Mouse (Mus musculus) cerebellum, adult 2 months (tissue): ENCODE results near the gene Trafd1. TPM values are rescaled to one million over a fixed set of nuclear protein-coding genes. Genes with fewer than 3 reads are reported as not detected.
"Not testable (repeated sequence)": the region's sequence is repeated elsewhere in the genome, so short reads cannot be mapped to it uniquely, and the experiment has no call there.

Source experiments
- DNase-seq, 2 experiments: peaks; one replicate each; pipeline ENCODE4 v3.0.0; 2021
- H3K27ac ChIP-seq: fragments of 200-500 bp; 2 replicates; pipeline ENCODE4 v1.5.1; 2012; ENCODE audit warnings: low read length, control low read depth, inconsistent platforms; ENCODE audit not compliant: insufficient read depth
- H3K27me3 ChIP-seq: fragments of 200-500 bp; 2 replicates; pipeline ENCODE4 v1.6.1; 2012; ENCODE audit warnings: inconsistent platforms, mild to moderate bottlenecking, low read length, moderate library complexity; ENCODE audit not compliant: control insufficient read depth, insufficient read depth
- H3K4me1 ChIP-seq: fragments of 200-500 bp; 2 replicates; pipeline ENCODE4 v1.6.1; 2011; ENCODE audit warnings: low read length; ENCODE audit not compliant: control insufficient read depth, insufficient read depth
- H3K4me3 ChIP-seq: fragments of 200-500 bp; replicated peaks from 2 replicates; pipeline ENCODE3; 2011; ENCODE audit warnings: mild to moderate bottlenecking, low read depth, low read length, control low read depth; ENCODE audit not compliant: insufficient read depth
- CTCF ChIP-seq: fragments of 200-500 bp; IDR thresholded peaks from 2 replicates; pipeline ENCODE4 v1.5.1; 2011; ENCODE audit warnings: low read depth, mild to moderate bottlenecking, control low read depth, low read length, moderate library complexity, borderline replicate concordance; ENCODE audit not compliant: insufficient read depth
- POLR2A ChIP-seq: fragments of 200-500 bp; IDR thresholded peaks from 2 replicates; pipeline ENCODE4 v1.6.1; 2011; ENCODE audit warnings: low read length, control low read depth, borderline replicate concordance; ENCODE audit not compliant: insufficient read depth
- WGBS: fragments of 180-500 bp; shearing (Covaris S2); methylation state at CpG from one replicate; pipeline ENCODE4 v1.1.7; 2018; 5-methylcytosine and 5-hydroxymethylcytosine counted together
- polyA plus RNA-seq: library from polyadenylated mRNA; depleted of rRNA; stranded (reverse); fragments of >200 nt; gene quantifications from 2 replicates; pipeline ENCODE4 v1.2.3, GENCODE M21; 2012; rRNA removed

Trafd1 gene
- polyA plus RNA-seq, 1 experiment = 109 TPM

DNA sequence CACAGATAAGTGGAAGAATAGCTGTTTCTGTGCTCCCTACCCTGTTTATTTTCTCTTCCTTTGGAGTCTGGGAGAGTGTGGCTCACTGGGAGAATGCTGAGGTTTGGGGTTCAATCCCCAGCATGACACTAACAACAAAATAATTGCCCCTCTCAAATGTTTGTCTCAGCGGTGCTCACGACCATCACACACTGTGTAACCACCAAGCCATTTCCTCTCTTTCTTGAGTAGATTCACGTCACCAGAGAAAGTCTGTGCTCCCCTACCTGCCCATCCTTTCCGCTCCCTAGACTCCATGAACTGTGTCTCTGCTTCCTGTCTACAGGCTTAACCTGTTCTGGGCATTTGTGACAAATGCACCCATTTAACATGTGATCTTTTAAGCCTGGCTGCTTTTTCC is 50.0 kb downstream of the Trafd1 start:
- no peaks in the 10 kb centered on the region for H3K27me3 ChIP-seq
- DNase-seq = no peak
- H3K27ac ChIP-seq = peak overlapping the region; percentile 83
- 72% methylated on average over 4 of the region's 4 CpGs for WGBS
- H3K4me3 ChIP-seq = no peak overlapping the region
- peaks cover 25% of the 10 kb centered on the region for H3K4me1 ChIP-seq
- no peak for TF ChIP-seq POLR2A
- no peak for TF ChIP-seq CTCF

GRCm38 (mm10) chr5:121334454-121334853 is 51.0 kb downstream of the Trafd1 start:
- Histone ChIP-seq H3K27me3 (no peaks in the 10 kb centered on the region), H3K27ac (no peak overlapping the region; the same call in 1 of the 2 replicates), H3K4me3 (no peak overlapping the region), H3K4me1 (peaks cover 19% of the 10 kb centered on the region)
- TF ChIP-seq POLR2A (no peak), CTCF (no peak)
- 76% methylated on average over 5 of the region's 5 CpGs for WGBS
- DNase-seq = no peak

DNA sequence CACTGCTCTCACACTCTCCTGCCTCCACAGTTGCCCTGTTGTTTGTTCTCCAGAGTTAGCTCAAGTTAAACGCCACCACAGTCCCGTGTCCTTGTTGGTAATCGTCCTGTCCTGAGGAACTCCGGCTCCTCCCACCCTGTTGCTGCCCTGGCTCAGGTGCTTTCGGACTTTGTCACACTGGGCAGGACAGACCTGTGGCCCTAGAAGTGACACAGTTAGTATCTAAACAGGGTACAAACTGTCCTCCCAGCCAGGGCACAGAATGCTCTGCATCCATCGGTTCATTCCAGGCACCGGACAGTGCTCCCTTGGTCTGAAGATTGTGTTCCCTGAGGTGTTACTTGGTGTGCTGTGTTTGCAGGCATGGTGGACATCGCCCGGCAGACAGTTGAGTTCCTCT is 51.5 kb downstream of the Trafd1 start:
- Histone ChIP-seq H3K27ac (no peak overlapping the region; the same call in 1 of the 2 replicates), H3K27me3 (no peaks in the 10 kb centered on the region), H3K4me1 (peaks cover 18% of the 10 kb centered on the region), H3K4me3 (no peak overlapping the region)
- no peak for DNase-seq
- TF ChIP-seq CTCF (no peak), POLR2A (no peak)
- 94% methylated on average over 9 of the region's 9 CpGs for WGBS

DNA sequence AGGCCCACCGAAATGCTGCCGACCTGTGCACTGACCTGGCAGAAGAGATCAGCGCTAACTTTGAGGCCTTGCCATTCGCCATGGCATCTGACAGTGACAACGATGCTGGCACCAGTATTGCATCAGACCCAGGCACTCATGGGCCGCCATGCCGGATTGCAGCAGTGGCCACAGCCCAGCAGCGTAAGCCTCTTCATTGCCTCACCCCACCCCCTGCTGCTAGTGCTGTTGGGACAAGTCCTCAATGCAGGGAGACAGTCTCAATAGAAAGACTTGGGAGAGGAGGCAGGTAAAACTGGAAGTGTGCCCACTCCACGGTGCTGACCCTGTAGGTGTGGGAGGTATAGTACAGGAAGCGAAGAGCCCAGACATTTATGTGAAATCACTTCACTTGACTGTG is 53.7 kb downstream of the Trafd1 start:
- Histone ChIP-seq H3K4me3 (no peak overlapping the region), H3K27me3 (no peaks in the 10 kb centered on the region), H3K27ac (no peak overlapping the region), H3K4me1 (peaks cover 16% of the 10 kb centered on the region; the same call in 1 of the 2 replicates)
- 83% methylated on average over 10 of the region's 10 CpGs for WGBS
- TF ChIP-seq CTCF (no peak), POLR2A (no peak)
- no peak for DNase-seq

GRCm38 (mm10) chr5:121330154-121330816 is 55.1 kb downstream of the Trafd1 start:
- WGBS = 65% methylated on average over 16 of the region's 19 CpGs

GRCm38 (mm10) chr5:121329333-121330058 is 55.9 kb downstream of the Trafd1 start:
- peak overlapping the region; percentile 79 for H3K27ac ChIP-seq
- peak overlapping the region; percentile 63 for H3K4me3 ChIP-seq
- 55% methylated on average over 11 of the region's 11 CpGs for WGBS
- H3K4me1 ChIP-seq = peaks cover 8% of the 10 kb centered on the region; the same call in 1 of the 2 replicates
- peak in 1 of 2 experiments; percentile 45 for DNase-seq
- TF ChIP-seq POLR2A (no peak), CTCF (no peak)
- H3K27me3 ChIP-seq = no peaks in the 10 kb centered on the region

More at GRCm38 (mm10) chr5:121330154-121330816, 55.1 kb downstream of the Trafd1 start:
- peak overlapping the region; percentile 63 for H3K4me3 ChIP-seq
- peak; percentile 21; the same call in 1 of the 2 replicates for TF ChIP-seq POLR2A
- H3K27ac ChIP-seq = peak overlapping the region; percentile 84
- not testable (repeated sequence) for H3K4me1 ChIP-seq, H3K27me3 ChIP-seq, DNase-seq

DNA sequence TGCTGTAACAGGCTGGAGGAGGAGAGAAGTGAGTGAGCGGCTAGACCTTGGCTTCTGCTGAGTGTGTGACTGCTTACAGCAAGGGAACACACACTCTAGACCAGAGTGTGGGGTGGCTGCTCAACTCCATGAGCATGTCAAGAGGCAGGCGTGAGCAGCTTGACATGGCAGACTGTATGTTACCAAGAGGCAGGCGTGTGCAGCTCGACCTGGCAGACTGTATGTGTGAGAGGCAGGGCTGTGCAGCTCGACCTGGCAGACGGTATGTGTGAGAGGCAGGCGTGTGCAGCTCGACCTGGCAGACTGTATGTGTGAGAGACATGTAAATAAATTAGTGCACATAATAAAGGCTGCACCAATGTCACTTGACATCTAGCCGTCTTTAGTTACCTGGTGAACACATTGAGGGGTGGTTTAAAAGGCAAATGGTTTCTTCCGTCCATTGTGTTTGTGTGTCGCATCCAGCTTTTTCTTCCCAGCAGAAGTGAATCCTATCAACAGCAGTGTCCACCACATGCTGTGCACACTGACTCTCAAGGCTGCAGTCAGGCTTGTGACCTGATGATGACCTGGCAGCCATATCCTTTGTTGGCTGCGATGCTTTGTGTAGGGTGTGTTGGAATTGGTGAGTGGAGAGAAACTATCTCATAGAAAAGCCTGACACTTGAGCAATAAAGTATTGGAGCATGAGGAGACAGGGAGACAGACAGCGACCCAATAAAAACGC is 59.2 kb downstream of the Trafd1 start:
- H3K4me1 ChIP-seq = peaks cover 8% of the 10 kb centered on the region; the same call in 1 of the 2 replicates
- DNase-seq = no peak
- 73% methylated on average over 14 of the region's 14 CpGs for WGBS
- H3K27me3 ChIP-seq = no peaks in the 10 kb centered on the region
- H3K27ac ChIP-seq = no peak overlapping the region
- TF ChIP-seq POLR2A (no peak), CTCF (no peak)
- no peak overlapping the region for H3K4me3 ChIP-seq

Other genes with a start within 250 kb of the Trafd1 start
- gene Ptpn11, start 194.2 kb downstream of the Trafd1 start, polyA plus RNA-seq = 89.0 and 91.8 TPM in 2 replicates
- gene Rpl6, start 181.2 kb downstream of the Trafd1 start, polyA plus RNA-seq = 363 and 400 TPM in 2 replicates
- 81.2 and 86.4 TPM in 2 replicates for gene Hectd4, start 165.4 kb downstream of the Trafd1 start, polyA plus RNA-seq
- gene Naa25, start 12.3 kb upstream of the Trafd1 start, polyA plus RNA-seq = 19.6 and 21.2 TPM in 2 replicates
- gene Tmem116, start 66.3 kb upstream of the Trafd1 start, polyA plus RNA-seq = 2.8 and 3.7 TPM in 2 replicates
- gene Erp29, start 66.9 kb upstream of the Trafd1 start, polyA plus RNA-seq = 145 TPM in 2 replicates
- gene Adam1b, start 117.8 kb upstream of the Trafd1 start, polyA plus RNA-seq = not detected in 2 replicates
- 30.6 and 31.5 TPM in 2 replicates for gene Adam1a, start 159.8 kb upstream of the Trafd1 start, polyA plus RNA-seq
- 0.21 TPM in 2 replicates for gene Gm42878, start 159.8 kb upstream of the Trafd1 start, polyA plus RNA-seq
- 88.2 and 94.9 TPM in 2 replicates for gene Mapkapk5, start 160.3 kb upstream of the Trafd1 start, polyA plus RNA-seq
- gene Aldh2, start 208.2 kb upstream of the Trafd1 start, polyA plus RNA-seq = 174 and 192 TPM in 2 replicates
- gene Acad12, start 233.3 kb upstream of the Trafd1 start, polyA plus RNA-seq = 3.8 and 5.3 TPM in 2 replicates